Mouse (Mus musculus) heart, postnatal 0 days (tissue): Measurements from ENCODE around the gene Aldh3b1.

ENCODE experiments used
- CTCF ChIP-seq: IDR thresholded peaks from 2 replicates; pipeline ENCODE4 v1.5.1; 2016; ENCODE audit warnings: antibody characterized with exemption, control low read depth, low read depth
- EP300 ChIP-seq: IDR thresholded peaks from 2 replicates; pipeline ENCODE4 v1.6.1; 2016; ENCODE audit warnings: antibody characterized with exemption, low read depth

- TF ChIP-seq CTCF (no peak), EP300 (no peak)
Observed at GRCm38 (mm10) chr19:3880054-3880848, 49.4 kb downstream of the Aldh3b1 start.
